Mouse (Mus musculus) spleen, adult 2 months (tissue): Measurements from ENCODE around the gene Pkd2l1.

Experiments
- CTCF ChIP-seq: fragments of 200-500 bp; IDR thresholded peaks from 2 replicates; pipeline ENCODE4 v1.5.1; 2011; ENCODE audit warnings: mild to moderate bottlenecking, inconsistent platforms; ENCODE audit not compliant: insufficient read depth, insufficient read length, insufficient replicate concordance; ENCODE audit errors: extremely low read depth
- POLR2A ChIP-seq: fragments of 200-500 bp; IDR thresholded peaks from 2 replicates; pipeline ENCODE4 v1.6.1; 2011; ENCODE audit warnings: low read depth, low read length, inconsistent platforms

DNA sequence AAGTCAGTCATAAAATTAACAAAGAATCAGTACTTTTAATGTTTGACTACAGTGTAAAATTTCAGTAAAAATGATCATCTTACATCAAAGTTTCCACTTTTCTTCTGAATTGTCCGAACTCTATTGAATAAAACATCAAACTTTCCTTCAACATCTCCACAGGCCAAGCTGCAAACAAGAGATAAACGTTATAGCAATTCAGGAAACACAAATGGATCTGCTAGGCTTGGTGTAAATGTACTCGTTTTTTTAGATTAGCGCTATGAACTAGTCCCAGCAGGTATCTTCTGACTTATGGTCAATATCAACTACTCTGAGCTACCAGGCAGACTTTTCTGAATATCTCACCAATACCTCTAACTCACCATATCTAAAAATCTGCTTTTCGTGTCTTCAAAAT, 59.3 kb downstream of the Pkd2l1 start:
- TF ChIP-seq CTCF (no peak), POLR2A (no peak)
